Mouse (Mus musculus): ENCODE results near the gene Slc36a3.

- TF ChIP-seq POLR2A (IDR thresholded peaks at IDR 0.05; ENCODE audit: low read depth, low read length) (no peak), CTCF (conservative IDR thresholded peaks at IDR 0.05; ENCODE audit: insufficient read depth, insufficient read length, low read depth, low read length) (no peak)
Observed at GRCm38 (mm10) chr11:55105389-55105788, 46.1 kb downstream of the Slc36a3 start.

Data from kidney, adult 2 months (tissue).